Mouse (Mus musculus) layer of hippocampus, adult 2 months (tissue): ENCODE measurements around the gene Cped1. TPM values are rescaled to one million over a fixed set of nuclear protein-coding genes. Genes with fewer than 3 reads are reported as not detected.

Experiments
- DNase-seq, 2 experiments: peaks; one replicate each; pipeline ENCODE4 v3.0.0; 2022; ENCODE audit warnings: low spot score in 2 of 2
- H3K27ac ChIP-seq: fragments of 200-600 bp; 2 replicates; pipeline ENCODE4 v1.8.1; 2022
- H3K4me3 ChIP-seq: fragments of 200-600 bp; 2 replicates; pipeline ENCODE4 v1.8.1; 2022; ENCODE audit warnings: mild to moderate bottlenecking
- CTCF ChIP-seq: fragments of 200-600 bp; conservative IDR thresholded peaks from 2 replicates; pipeline ENCODE4 v1.8.1; 2022; ENCODE audit warnings: antibody characterized with exemption, mild to moderate bottlenecking, moderate library complexity
- long read RNA-seq, 2 experiments: library from polyadenylated mRNA; stranded (forward); transcript quantifications; one replicate each; pipeline ENCODE4 v2.0.0; 2021; ENCODE audit warnings: borderline mapping rate in 2 of 2
- total RNA-seq, 2 experiments: library from RNA; stranded (reverse); gene quantifications; 2 replicates each; pipeline ENCODE4 v1.2.3; 2021

Gene Cped1
- total RNA-seq, result 1 to 10 TPM; 2.5 to 3.5 TPM
- long read RNA-seq, experiment 1, full-length matches to known transcripts, result 1 of 1 reads
- long read RNA-seq, experiment 1, partial matches to known transcripts, result 0 of 1 reads
- long read RNA-seq, experiment 1, other reads (novel, unspliced or antisense), result 0 of 1 reads
- long read RNA-seq, experiment 2, full-length matches to known transcripts, result 1 of 4 reads
- long read RNA-seq, experiment 2, partial matches to known transcripts, result 1 of 4 reads
- long read RNA-seq, experiment 2, other reads (novel, unspliced or antisense), result 2 of 4 reads

GRCm38 (mm10) chr6:21985732-21986540 lies at the start of gene Cped1:
TSS of gene Cped1 (plus strand) at chr6:21985916.
- DNase-seq, result no peak
- H3K27ac ChIP-seq, result no peak within 1 kb of the TSS; the same call in 1 of the 2 replicates
- peak within 1 kb of the TSS; percentile 56 for H3K4me3 ChIP-seq
- TF ChIP-seq CTCF, result no peak

DNA sequence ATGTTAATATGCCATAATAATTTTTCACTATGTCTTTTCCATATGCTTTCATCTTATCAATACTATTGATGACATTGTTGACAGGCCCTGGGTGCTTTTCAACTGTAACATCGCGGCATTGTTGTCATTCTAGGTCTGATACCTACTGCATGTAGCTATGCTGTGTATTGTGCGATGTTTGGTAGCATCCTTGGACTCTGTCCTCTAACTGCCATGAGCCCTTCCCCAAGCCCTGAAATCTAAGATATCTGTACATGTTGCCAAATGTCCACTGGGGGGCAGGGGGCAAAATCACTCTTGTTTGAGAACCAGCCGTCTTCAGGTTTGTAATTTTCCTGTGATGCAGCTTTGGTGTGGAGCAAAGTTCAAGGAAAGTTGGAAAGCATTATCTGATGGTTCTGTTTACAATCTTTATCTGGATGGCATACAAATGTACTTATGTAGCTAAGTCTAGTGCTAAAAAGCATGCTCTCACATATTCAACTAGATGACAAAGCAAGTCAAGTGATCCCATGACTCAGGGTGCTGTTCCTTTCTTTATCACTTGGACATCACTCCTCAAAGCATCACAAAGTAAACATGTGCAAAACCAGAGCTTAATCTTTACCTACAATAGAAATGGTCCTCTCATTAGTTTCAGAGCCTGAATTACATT lies 47.6 kb upstream of the Cped1 start:
- TF ChIP-seq CTCF, result no peak
- no peak for DNase-seq
- Histone ChIP-seq H3K27ac (no peak overlapping the region), H3K4me3 (no peak overlapping the region)

DNA sequence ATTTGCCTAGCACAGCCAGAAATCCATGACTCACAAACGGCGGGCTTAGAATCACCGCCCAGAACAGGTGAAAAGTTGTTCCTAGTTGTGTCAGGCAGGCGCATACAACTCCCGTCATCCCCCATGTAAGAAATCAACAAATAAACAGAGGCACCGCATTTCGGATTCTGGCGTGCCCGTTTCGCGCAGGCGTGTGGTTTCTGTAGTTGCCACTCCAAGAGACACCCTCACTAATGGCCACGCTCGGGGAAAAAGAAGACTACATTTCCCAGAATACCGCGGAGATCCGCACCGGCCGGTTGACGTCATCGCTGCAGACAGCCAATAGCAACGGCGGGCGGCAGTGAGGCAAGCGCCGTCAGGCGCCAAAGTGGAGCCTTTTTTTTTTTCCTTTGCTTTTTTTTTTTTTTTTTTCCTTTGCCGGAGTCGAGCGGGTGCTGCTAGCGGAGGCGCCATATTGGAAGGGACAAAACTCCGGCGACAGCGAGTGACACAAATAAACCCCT lies 36.4 kb upstream of the Cped1 start, which contains the start of gene Ing3:
TSS of gene Ing3 (plus strand) at position 346 of the 506 bp plus-strand sequence.
- H3K27ac ChIP-seq, result peak within 1 kb of the TSS; percentile 96
- DNase-seq, result peak; percentile 96 to 99
- peak within 1 kb of the TSS; percentile 84 for H3K4me3 ChIP-seq
- TF ChIP-seq CTCF, result no peak

DNA sequence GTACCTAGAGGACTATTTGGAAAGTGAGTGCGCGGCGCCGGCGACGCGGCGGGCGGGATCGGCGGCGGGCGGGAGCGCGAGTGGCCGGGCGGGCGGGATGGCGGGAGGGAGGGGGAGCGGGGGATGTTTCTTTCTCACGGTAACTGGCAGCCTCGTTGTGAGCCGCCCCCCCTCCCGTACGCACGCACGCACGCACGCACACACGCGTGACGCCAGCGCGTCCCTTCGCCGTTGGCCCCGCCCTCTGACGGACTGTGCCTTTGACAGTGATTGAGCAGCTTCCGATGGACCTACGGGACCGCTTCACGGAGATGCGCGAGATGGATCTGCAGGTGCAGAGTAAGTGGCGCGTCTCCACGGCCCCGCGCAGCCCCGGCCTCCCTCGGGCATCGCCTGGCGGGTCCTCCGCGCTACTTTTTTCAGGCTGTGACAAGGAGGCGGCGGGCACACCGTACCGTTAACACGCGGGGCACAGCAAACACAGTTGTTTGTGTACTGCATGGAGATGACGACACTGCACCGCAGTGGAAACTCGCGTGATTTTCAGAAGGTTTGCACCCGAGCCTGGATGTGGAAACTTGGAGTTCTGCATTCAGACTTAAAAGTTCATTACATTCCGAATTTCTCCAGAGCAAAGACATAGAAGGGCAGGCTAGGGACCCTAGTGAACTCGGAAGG lies 35.8 kb upstream of the Cped1 start:
- no peak for TF ChIP-seq CTCF
- DNase-seq, result peak; percentile 97
- Histone ChIP-seq H3K27ac (peak overlapping the region; percentile 96), H3K4me3 (peak overlapping the region; percentile 84)

- TF ChIP-seq CTCF, result no peak
- Histone ChIP-seq H3K27ac (peak overlapping the region; percentile 96), H3K4me3 (peak overlapping the region; percentile 84)
- DNase-seq, result no peak
Measured at GRCm38 (mm10) chr6:21950676-21951075, 35.0 kb upstream of the Cped1 start.

DNA sequence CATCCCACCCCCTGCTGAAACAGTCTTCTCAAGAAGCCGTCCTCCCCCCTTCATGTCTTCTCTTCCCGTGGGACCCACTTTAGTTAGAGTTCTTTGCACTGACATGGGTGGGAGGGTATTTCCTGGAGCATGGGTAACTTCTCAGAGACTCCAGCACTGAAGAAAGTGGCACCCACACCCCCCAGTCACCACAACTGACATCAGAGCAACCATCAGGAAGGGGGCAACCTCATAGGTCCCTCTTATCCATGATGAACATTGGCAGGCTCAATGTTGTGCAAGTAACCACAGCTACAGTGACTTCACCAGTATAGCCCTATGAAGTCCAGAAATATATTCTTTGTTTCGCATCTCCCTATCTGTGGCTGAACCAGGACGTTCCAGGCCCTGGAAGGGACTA lies 30.2 kb upstream of the Cped1 start:
- TF ChIP-seq CTCF, result no peak
- Histone ChIP-seq H3K27ac (no peak overlapping the region), H3K4me3 (no peak overlapping the region)
- no peak for DNase-seq

GRCm38 (mm10) chr6:21958922-21959321 lies 26.8 kb upstream of the Cped1 start:
- Histone ChIP-seq H3K27ac (no peak overlapping the region), H3K4me3 (no peak overlapping the region)
- no peak for DNase-seq
- TF ChIP-seq CTCF, result no peak

DNA sequence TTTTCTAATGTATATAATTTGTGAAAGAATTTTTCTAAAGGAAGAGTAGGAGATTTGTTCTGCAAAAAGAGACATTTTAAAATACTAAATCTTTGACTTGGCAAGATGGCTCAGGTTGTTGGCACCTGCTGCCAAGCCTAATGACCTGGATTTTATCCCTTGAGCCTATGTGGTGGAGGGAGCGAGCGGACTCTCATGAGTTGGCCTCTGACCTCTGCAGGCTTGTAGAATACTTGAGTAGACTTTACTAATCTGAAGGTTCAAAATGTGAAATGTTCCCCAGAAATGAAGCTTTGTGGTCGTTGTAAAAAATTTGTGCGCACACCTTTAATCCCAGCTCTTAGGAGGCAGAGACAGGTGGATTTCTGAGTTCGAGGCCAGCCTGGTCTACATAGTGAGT lies 25.8 kb upstream of the Cped1 start:
- H3K27ac ChIP-seq, result no peak overlapping the region
- TF ChIP-seq CTCF, result no peak
- DNase-seq, result no peak
- no peak overlapping the region for H3K4me3 ChIP-seq

DNA sequence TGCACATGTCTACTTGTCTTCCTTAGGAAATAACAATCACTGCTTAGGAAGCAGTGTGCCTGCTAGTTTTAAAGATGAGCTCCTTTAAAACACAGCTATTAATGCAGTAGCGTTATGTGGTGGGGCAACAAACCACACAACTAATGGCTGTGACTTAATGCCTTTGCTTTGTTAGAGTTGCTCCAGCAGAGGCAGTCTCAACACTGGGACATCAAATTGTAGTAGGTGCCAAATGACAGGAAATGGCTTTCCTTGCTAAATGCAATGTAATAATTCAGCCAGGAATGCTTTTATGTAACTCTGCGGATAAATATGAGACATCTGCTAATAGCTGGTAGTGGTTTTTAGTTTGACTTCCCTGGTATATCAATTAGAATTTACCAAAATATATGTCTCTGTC lies 8.2 kb upstream of the Cped1 start:
- DNase-seq, result no peak
- TF ChIP-seq CTCF, result peak; percentile 28
- H3K27ac ChIP-seq, result no peak overlapping the region
- H3K4me3 ChIP-seq, result no peak overlapping the region

GRCm38 (mm10) chr6:21981114-21981513 lies 4.6 kb upstream of the Cped1 start:
- Histone ChIP-seq H3K4me3 (no peak overlapping the region), H3K27ac (no peak overlapping the region)
- no peak for TF ChIP-seq CTCF
- DNase-seq, result no peak

DNA sequence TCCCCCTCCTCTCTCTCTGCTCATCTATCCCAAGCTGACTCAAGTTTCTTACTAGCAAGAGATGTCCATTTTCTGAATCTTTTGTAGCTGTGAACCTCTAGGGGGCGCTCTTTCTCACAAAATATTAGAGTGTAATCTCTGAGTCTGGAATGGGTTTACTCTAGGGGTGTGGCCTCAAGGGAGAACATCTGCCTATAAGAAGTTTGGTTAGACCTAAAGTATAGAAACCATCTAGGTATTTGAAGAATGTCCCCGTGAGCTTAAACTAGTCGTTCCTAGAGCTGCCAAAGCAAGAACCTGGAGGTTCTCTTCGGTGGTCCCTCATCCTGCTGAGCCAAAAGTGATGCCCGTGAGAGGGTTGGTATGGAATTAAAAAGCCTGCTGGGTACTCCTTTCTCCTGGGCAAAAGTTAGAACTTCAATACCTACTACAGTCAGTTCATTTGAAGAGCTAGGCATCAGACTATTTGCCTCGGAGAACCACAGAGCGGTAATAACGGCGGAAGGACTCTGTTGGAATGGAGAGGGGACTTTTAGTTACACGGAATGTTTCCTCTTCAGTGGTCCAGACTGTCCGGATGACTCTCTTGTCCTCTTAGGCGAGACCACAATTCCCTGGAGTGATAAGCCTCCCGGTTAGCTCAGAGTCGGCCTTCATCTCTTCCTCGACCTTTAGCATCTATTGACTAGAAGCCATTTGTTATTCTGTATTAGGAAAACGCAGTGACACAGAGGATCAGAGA lies 555 bp upstream of the Cped1 start:
- TF ChIP-seq CTCF, result peak; percentile 81
- H3K27ac ChIP-seq, result no peak overlapping the region
- peak; percentile 53 to 74 for DNase-seq

More for the DNA sequence above, 555 bp upstream of the Cped1 start:
- peak overlapping the region; percentile 56 for H3K4me3 ChIP-seq
